Mouse (Mus musculus) cortical plate, adult 2 months (tissue): ENCODE measurements around the gene Prex1. TPM values are rescaled to one million over a fixed set of nuclear protein-coding genes. Genes with fewer than 3 reads are reported as not detected.

Experiments
- H3K27ac ChIP-seq: fragments of 200-500 bp; 2 replicates; pipeline ENCODE4 v1.5.1; 2012; ENCODE audit warnings: low read length, control low read depth, inconsistent platforms; ENCODE audit not compliant: insufficient read depth
- H3K4me1 ChIP-seq: fragments of 200-500 bp; 2 replicates; pipeline ENCODE4 v1.6.1; 2011; ENCODE audit warnings: low read length; ENCODE audit not compliant: control insufficient read depth, insufficient read depth
- H3K4me3 ChIP-seq: fragments of 200-500 bp; 2 replicates; pipeline ENCODE4 v1.5.1; 2011; ENCODE audit warnings: mild to moderate bottlenecking, low read length, control low read depth; ENCODE audit not compliant: insufficient read depth
- CTCF ChIP-seq: fragments of 200-500 bp; IDR thresholded peaks from 2 replicates; pipeline ENCODE4 v1.5.1; 2011; ENCODE audit warnings: mild to moderate bottlenecking, control low read depth, low read length; ENCODE audit not compliant: insufficient read depth; ENCODE audit errors: extremely low read depth
- POLR2A ChIP-seq: fragments of 200-500 bp; IDR thresholded peaks from 2 replicates; pipeline ENCODE4 v1.6.1; 2011; ENCODE audit warnings: mild to moderate bottlenecking, low read length, control low read depth; ENCODE audit not compliant: insufficient read depth; ENCODE audit errors: extremely low read depth
- polyA plus RNA-seq: library from polyadenylated mRNA; depleted of rRNA; stranded (reverse); fragments of >200 nt; gene quantifications from 2 replicates; pipeline ENCODE4 v1.2.3, GENCODE M21; 2012

The Prex1 gene
- polyA plus RNA-seq, 1 experiment: 83.3 TPM

GRCm38 (mm10) chr2:166598453-166599155, 115.0 kb downstream of the Prex1 start:
- Histone ChIP-seq H3K4me1 (no peaks in the 10 kb centered on the region), H3K27ac (no peak overlapping the region), H3K4me3 (no peak overlapping the region)
- TF ChIP-seq POLR2A: no peak
- peak; percentile 32; the same call in 1 of the 2 replicates for TF ChIP-seq CTCF

- Histone ChIP-seq H3K4me3 (no peak overlapping the region), H3K4me1 (no peaks in the 10 kb centered on the region), H3K27ac (no peak overlapping the region)
- TF ChIP-seq CTCF: no peak
- no peak for TF ChIP-seq POLR2A
Measured at GRCm38 (mm10) chr2:166597763-166598162, 115.9 kb downstream of the Prex1 start.

- Histone ChIP-seq H3K4me3 (no peak overlapping the region), H3K27ac (no peak overlapping the region), H3K4me1 (no peaks in the 10 kb centered on the region)
- TF ChIP-seq CTCF (peak; percentile 98), POLR2A (no peak)
Measured at GRCm38 (mm10) chr2:166592034-166592912, 121.4 kb downstream of the Prex1 start.

GRCm38 (mm10) chr2:166584491-166584890, 129.1 kb downstream of the Prex1 start:
- H3K4me3 ChIP-seq: no peak overlapping the region
- H3K4me1 ChIP-seq: peaks cover 2% of the 10 kb centered on the region; the same call in 1 of the 2 replicates
- H3K27ac ChIP-seq: no peak overlapping the region
- TF ChIP-seq CTCF (0 out of 2 replicates have a peak, but pooled peaks have one; percentile 24), POLR2A (no peak)

GRCm38 (mm10) chr2:166583292-166583691, 130.3 kb downstream of the Prex1 start:
- peaks cover 2% of the 10 kb centered on the region; the same call in 1 of the 2 replicates for H3K4me1 ChIP-seq
- TF ChIP-seq POLR2A: no peak
- 0 out of 2 replicates have a peak, but pooled peaks have one; percentile 15 for TF ChIP-seq CTCF
- no peak overlapping the region for H3K27ac ChIP-seq

GRCm38 (mm10) chr2:166581881-166582583, 131.6 kb downstream of the Prex1 start:
- peaks cover 2% of the 10 kb centered on the region; the same call in 1 of the 2 replicates for H3K4me1 ChIP-seq
- no peak for TF ChIP-seq POLR2A
- no peak for TF ChIP-seq CTCF
- no peak overlapping the region for H3K27ac ChIP-seq
- no peak overlapping the region for H3K4me3 ChIP-seq

More at GRCm38 (mm10) chr2:166583292-166583691, 130.3 kb downstream of the Prex1 start:
- H3K4me3 ChIP-seq: no peak overlapping the region

- no peak for TF ChIP-seq POLR2A
- TF ChIP-seq CTCF: no peak
- Histone ChIP-seq H3K4me3 (no peak overlapping the region), H3K4me1 (peaks cover 2% of the 10 kb centered on the region; the same call in 1 of the 2 replicates), H3K27ac (no peak overlapping the region)
Measured at GRCm38 (mm10) chr2:166579793-166580192, 133.8 kb downstream of the Prex1 start.

GRCm38 (mm10) chr2:166579361-166579760, 134.3 kb downstream of the Prex1 start:
- no peak for TF ChIP-seq CTCF
- no peak for TF ChIP-seq POLR2A
- Histone ChIP-seq H3K27ac (no peak overlapping the region), H3K4me1 (peaks cover 2% of the 10 kb centered on the region; the same call in 1 of the 2 replicates), H3K4me3 (no peak overlapping the region)

GRCm38 (mm10) chr2:166575419-166575818, 138.2 kb downstream of the Prex1 start:
- no peak for TF ChIP-seq POLR2A
- no peak for TF ChIP-seq CTCF
- H3K27ac ChIP-seq: no peak overlapping the region
- no peaks in the 10 kb centered on the region for H3K4me1 ChIP-seq
- H3K4me3 ChIP-seq: no peak overlapping the region
